ENCODE assay signal across 20 mouse cellular contexts in the genomic region with DNA sequence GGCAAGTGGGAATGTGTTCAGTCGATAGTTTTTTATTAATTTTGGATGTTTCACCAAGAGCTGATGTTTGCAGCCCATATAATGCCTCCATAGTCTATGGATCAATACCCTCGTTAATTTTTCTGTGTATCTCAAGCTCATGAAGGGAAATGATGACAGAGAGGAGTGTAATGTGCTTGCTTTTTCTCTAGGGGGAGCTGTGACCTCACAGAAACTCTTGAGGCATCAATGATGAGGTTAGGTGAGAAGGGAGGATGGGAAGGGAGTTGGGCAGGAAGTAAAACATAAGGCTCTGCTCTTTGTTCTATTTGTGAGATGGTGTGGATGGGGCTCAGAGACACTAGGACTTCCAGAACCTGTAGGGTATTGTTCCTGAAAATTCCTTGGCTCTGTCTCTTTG. TPM values are rescaled to one million over a fixed set of nuclear protein-coding genes. Genes with fewer than 3 reads are reported as not detected.
DNase-seq lines count a peak whose midpoint lies in the region; ATAC-seq and TF ChIP-seq lines count a peak whose summit lies in the region.
"Had no signal": no experiment of that assay in that cellular context is flagged by ENCODE, and none has a peak within 500 bp of the region (broad histone marks: within the 10 kb centered on the region; RNA-seq: fewer than 3 reads in every experiment).

No protein-coding gene starts in this region.

- ATAC-seq in liver, embryonic 12.5 days, result no peak
- ATAC-seq in activated CD4-positive, CD25-positive, alpha-beta regulatory T cell, adult 4 months, result peak; percentile 86
- no peak for ATAC-seq in neural tube, embryonic 15.5 days (ENCODE audit: low FRiP score)
- ATAC-seq: forebrain, embryonic 16.5 days had no signal

- peak; percentile 44 for DNase-seq in liver, adult 2 months (ENCODE audit: extremely low read depth, low read depth, low spot score)
- DNase-seq in CH12.LX (ENCODE audit: extremely low read depth), result peak; percentile 62
- peak; percentile 79 for DNase-seq in naive thymus-derived CD4-positive, alpha-beta T cell, adult 2 months (ENCODE audit: low read depth)
- DNase-seq in heart, postnatal 25 days (ENCODE audit: low spot score), result no peak
- DNase-seq in embryo, embryonic 9.5 days (ENCODE audit: extremely low spot score), result no peak
- DNase-seq: adrenal gland, postnatal 25 days; cerebellum, adult 2 months; right cerebral cortex, postnatal 14 days had no signal

- TF ChIP-seq POLR2A in liver, adult 2 months (IDR thresholded peaks at IDR 0.05; ENCODE audit: extremely low read depth, insufficient read depth, low read length), result no peak
- TF ChIP-seq POLR2A in CH12.LX (IDR thresholded peaks at IDR 0.05; ENCODE audit: low read depth, low read length), result no peak

- in situ Hi-C loops in CH12.LX (cut with MboI; ENCODE audit: low pct_ligation_motif_present, low pct_unique_long_range_greater_than_20kb, low sequenced_read_pairs), result no loop called here

- H3K9me3 ChIP-seq in liver, embryonic 12.5 days (replicated peaks), result no peaks in the 10 kb centered on the region
- no peaks in the 10 kb centered on the region for H3K9me3 ChIP-seq in CH12.LX (replicated peaks; ENCODE audit: low read length)
- no peaks in the 10 kb centered on the region for H3K9me3 ChIP-seq in neural tube, embryonic 15.5 days (replicated peaks)
- H3K9me3 ChIP-seq: embryonic facial prominence, embryonic 15.5 days; hindbrain, embryonic 12.5 days; liver, embryonic 15.5 days; midbrain, embryonic 12.5 days; neural tube, embryonic 13.5 days had no signal

- no peak overlapping the region for H3K4me3 ChIP-seq in liver, adult 2 months (ENCODE audit: insufficient read depth, low read depth, low read length)
- no peak overlapping the region for H3K4me3 ChIP-seq in liver, embryonic 12.5 days
- no peak overlapping the region for H3K4me3 ChIP-seq in CH12.LX (replicated peaks in 1 of 3; ENCODE audit: low read depth in 2 of 3, low read length in 2 of 3, poor library complexity in 1 of 3)
- H3K4me3 ChIP-seq in neural tube, embryonic 15.5 days (replicated peaks), result no peak overlapping the region
- H3K4me3 ChIP-seq: embryonic facial prominence, embryonic 15.5 days; hindbrain, embryonic 12.5 days; liver, embryonic 15.5 days; midbrain, embryonic 12.5 days; neural tube, embryonic 13.5 days had no signal

- dilution Hi-C loops in CH12.LX (cut with MboI; ENCODE audit: extremely low pct_ligation_motif_present, extremely low pct_unique_long_range_greater_than_20kb, low sequenced_read_pairs), result no loop called here

- no peaks in the 10 kb centered on the region for H3K27me3 ChIP-seq in liver, adult 2 months (ENCODE audit: control insufficient read depth, insufficient read depth, low read length)
- H3K27me3 ChIP-seq in liver, embryonic 12.5 days (replicated peaks), result no peaks in the 10 kb centered on the region
- no peaks in the 10 kb centered on the region for H3K27me3 ChIP-seq in CH12.LX (replicated peaks)
- H3K27me3 ChIP-seq in neural tube, embryonic 15.5 days (replicated peaks), result no peaks in the 10 kb centered on the region
- H3K27me3 ChIP-seq: embryonic facial prominence, embryonic 15.5 days; hindbrain, embryonic 12.5 days; liver, embryonic 15.5 days; midbrain, embryonic 12.5 days; neural tube, embryonic 13.5 days had no signal

- no peak overlapping the region for H3K9ac ChIP-seq in liver, adult 2 months (ENCODE audit: low read depth, low read length)
- H3K9ac ChIP-seq in liver, embryonic 12.5 days, result no peak overlapping the region
- H3K9ac ChIP-seq in CH12.LX (ENCODE audit: insufficient read depth, low read depth), result no peak overlapping the region
- no peak overlapping the region for H3K9ac ChIP-seq in neural tube, embryonic 15.5 days (replicated peaks)
- H3K9ac ChIP-seq: embryonic facial prominence, embryonic 15.5 days; hindbrain, embryonic 12.5 days; liver, embryonic 15.5 days; midbrain, embryonic 12.5 days; neural tube, embryonic 13.5 days had no signal

- intact Hi-C loops in heart, postnatal 25 days (cut with DNase I), result no loop called here

- H3K27ac ChIP-seq in liver, adult 2 months (replicated peaks; ENCODE audit: insufficient read depth, low read depth, low read length), result no peak overlapping the region
- H3K27ac ChIP-seq in liver, embryonic 12.5 days, result no peak overlapping the region
- no peak overlapping the region for H3K27ac ChIP-seq in CH12.LX (ENCODE audit: insufficient read depth, low read depth)
- H3K27ac ChIP-seq in neural tube, embryonic 15.5 days (replicated peaks), result no peak overlapping the region
- H3K27ac ChIP-seq: embryonic facial prominence, embryonic 15.5 days; hindbrain, embryonic 12.5 days; liver, embryonic 15.5 days; midbrain, embryonic 12.5 days; neural tube, embryonic 13.5 days had no signal

- 31% methylated on average over 2 of the region's 2 CpGs for WGBS in liver, adult 2 months
- WGBS in liver, embryonic 12.5 days (ENCODE audit: insufficient replicate concordance), result 38% methylated on average over 2 of the region's 2 CpGs
- 65% methylated on average over 2 of the region's 2 CpGs for WGBS in neural tube, embryonic 15.5 days

- H3K4me1 ChIP-seq in liver, adult 2 months (ENCODE audit: control insufficient read depth, insufficient read depth, low read length), result peaks cover 5% of the 10 kb centered on the region; the same call in 1 of the 2 replicates
- no peaks in the 10 kb centered on the region for H3K4me1 ChIP-seq in liver, embryonic 12.5 days
- peaks cover 0 to 21% of the 10 kb centered on the region in 2 experiments; a peak in 2 of 4 replicates for H3K4me1 ChIP-seq in CH12.LX (ENCODE audit: control insufficient read depth in 1 of 2, insufficient read depth in 2 of 2)
- H3K4me1 ChIP-seq in neural tube, embryonic 15.5 days, result no peaks in the 10 kb centered on the region
- H3K4me1 ChIP-seq: embryonic facial prominence, embryonic 15.5 days; hindbrain, embryonic 12.5 days; liver, embryonic 15.5 days; midbrain, embryonic 12.5 days; neural tube, embryonic 13.5 days had no signal

- no peak overlapping the region for H3K4me2 ChIP-seq in liver, embryonic 12.5 days
- H3K4me2 ChIP-seq in CH12.LX (ENCODE audit: insufficient read depth, low read depth, poor library complexity, severe bottlenecking), result no peak overlapping the region
- no peak overlapping the region for H3K4me2 ChIP-seq in neural tube, embryonic 15.5 days
- H3K4me2 ChIP-seq: embryonic facial prominence, embryonic 15.5 days; hindbrain, embryonic 12.5 days; liver, embryonic 15.5 days; midbrain, embryonic 12.5 days; neural tube, embryonic 13.5 days had no signal

- no peak for TF ChIP-seq EP300 in CH12.LX (IDR thresholded peaks at IDR 0.05; ENCODE audit: low read length)

- peak; percentile 38 for TF ChIP-seq CTCF in liver, adult 2 months (IDR thresholded peaks at IDR 0.05; ENCODE audit: low read depth, low read length)
- peak; percentile 61 to 63 for TF ChIP-seq CTCF in CH12.LX (conservative IDR thresholded peaks at IDR 0.05 in 1 of 2, IDR thresholded peaks at IDR 0.05 in 1 of 2; ENCODE audit: low read depth in 2 of 2, low read length in 2 of 2)

- no peaks in the 10 kb centered on the region for H3K79me2 ChIP-seq in liver, adult 2 months (ENCODE audit: control insufficient read depth, insufficient read depth, low read length)
- no peaks in the 10 kb centered on the region for H3K79me2 ChIP-seq in CH12.LX (replicated peaks; ENCODE audit: control insufficient read depth, extremely low read depth, insufficient read depth, poor library complexity, severe bottlenecking)

- TF ChIP-seq RAD21 in CH12.LX (IDR thresholded peaks at IDR 0.05; ENCODE audit: low read depth, low read length), result peak; percentile 58

- H3K36me3 ChIP-seq in liver, adult 2 months (ENCODE audit: control insufficient read depth, insufficient read depth, low read length), result no peaks in the 10 kb centered on the region
- no peaks in the 10 kb centered on the region for H3K36me3 ChIP-seq in liver, embryonic 12.5 days
- no peaks in the 10 kb centered on the region for H3K36me3 ChIP-seq in CH12.LX (replicated peaks in 1 of 2; ENCODE audit: control insufficient read depth in 1 of 2, insufficient read depth in 1 of 2, low read length in 1 of 2)
- H3K36me3 ChIP-seq in neural tube, embryonic 15.5 days, result no peaks in the 10 kb centered on the region
- H3K36me3 ChIP-seq: embryonic facial prominence, embryonic 15.5 days; hindbrain, embryonic 12.5 days; liver, embryonic 15.5 days; midbrain, embryonic 12.5 days; neural tube, embryonic 13.5 days had no signal

TF ChIP-seq in CH12.LX, 34 proteins besides CTCF, POLR2A, EP300 and RAD21 (continues in another document):
- no peak for TF ChIP-seq MXI1 (IDR thresholded peaks at IDR 0.05; ENCODE audit: low read depth, low read length)
- no peak for TF ChIP-seq TBP (conservative IDR thresholded peaks at IDR 0.05; ENCODE audit: low read depth, low read length)
- TF ChIP-seq HCFC1 (IDR thresholded peaks at IDR 0.05; ENCODE audit: low read depth, low read length), result no peak
- TF ChIP-seq CHD1 (IDR thresholded peaks at IDR 0.05; ENCODE audit: low read depth, low read length), result no peak
- TF ChIP-seq PAX5 (IDR thresholded peaks at IDR 0.05; ENCODE audit: low read length), result no peak
- no peak for TF ChIP-seq GABPA (IDR thresholded peaks at IDR 0.05; ENCODE audit: insufficient replicate concordance, low read depth, low read length)
- no peak for TF ChIP-seq MYC (IDR thresholded peaks at IDR 0.05; ENCODE audit: low read depth, low read length)
- no peak for TF ChIP-seq ETS1 (conservative IDR thresholded peaks at IDR 0.05; ENCODE audit: low read depth, low read length)
- TF ChIP-seq E2F4 (IDR thresholded peaks at IDR 0.05; ENCODE audit: insufficient replicate concordance, low read depth, low read length), result no peak

RNA-seq across cellular contexts. Expression of gene 2210010C04Rik, which starts 11.2 kb away (rescaled TPM):
- 8.5 and 43.8 TPM in 2 replicates for total RNA-seq in liver, adult 2 months (2014; rRNA removed)
- polyA plus RNA-seq in liver, adult 2 months (2012; rRNA removed), result 0.22 and 0.25 TPM in 2 replicates
- polyA plus RNA-seq in liver, embryonic 12.5 days (2016; fragmentation: Nextera tagmentation; extraction: Ambion mirVana), result not detected in 2 replicates
- total RNA-seq in CH12.LX (2012; rRNA removed) (not detected in 2 replicates), CH12.LX (2014; rRNA removed) (not detected in 2 replicates)
- not detected in 2 replicates for polyA plus RNA-seq in CH12.LX (2012; ENCODE audit: insufficient read length, low read depth)
- under 1 TPM in 1 of 2 experiments, not detected in 1; 0.29 TPM for polyA plus RNA-seq in activated CD4-positive, CD25-positive, alpha-beta regulatory T cell, adult 4 months (2017; shearing (Covaris generic))
- total RNA-seq in heart, postnatal 25 days (2021), result not detected
- not detected in 2 replicates for polyA plus RNA-seq in neural tube, embryonic 15.5 days (2015; fragmentation: Nextera tagmentation; extraction: Ambion mirVana)
- total RNA-seq: adrenal gland, postnatal 25 days; heart, adult 8-10 months; left cerebral cortex, adult 18-20 months had no signal
- polyA plus RNA-seq: cerebellum, adult 2 months; embryonic facial prominence, embryonic 15.5 days; forebrain, embryonic 16.5 days; hindbrain, embryonic 12.5 days; kidney, embryonic 16.5 days; liver, embryonic 15.5 days; midbrain, embryonic 12.5 days; neural tube, embryonic 13.5 days had no signal

RNA-seq across cellular contexts. Expression of gene Gm2663, which starts 47.3 kb away (rescaled TPM):
- total RNA-seq in liver, adult 2 months (2014; rRNA removed), result not detected in 2 replicates
- polyA plus RNA-seq in liver, adult 2 months (2012; rRNA removed), result not detected in 2 replicates
- polyA plus RNA-seq in liver, embryonic 12.5 days (2016; fragmentation: Nextera tagmentation; extraction: Ambion mirVana), result not detected in 2 replicates
- total RNA-seq in CH12.LX (2012; rRNA removed) (not detected in 2 replicates), CH12.LX (2014; rRNA removed) (not detected in 2 replicates)
- not detected in 2 replicates for polyA plus RNA-seq in CH12.LX (2012; ENCODE audit: insufficient read length, low read depth)
- not detected for polyA plus RNA-seq in activated CD4-positive, CD25-positive, alpha-beta regulatory T cell, adult 4 months (2017; shearing (Covaris generic))
- total RNA-seq in heart, postnatal 25 days (2021), result not detected
- not detected in 2 replicates for polyA plus RNA-seq in neural tube, embryonic 15.5 days (2015; fragmentation: Nextera tagmentation; extraction: Ambion mirVana)
- total RNA-seq: adrenal gland, postnatal 25 days; heart, adult 8-10 months; left cerebral cortex, adult 18-20 months had no signal
- polyA plus RNA-seq: cerebellum, adult 2 months; embryonic facial prominence, embryonic 15.5 days; forebrain, embryonic 16.5 days; hindbrain, embryonic 12.5 days; kidney, embryonic 16.5 days; liver, embryonic 15.5 days; midbrain, embryonic 12.5 days; neural tube, embryonic 13.5 days had no signal

Comparison
In these comparisons a context has a peak if more than half of its experiments do, and no peak if none do; other contexts are left out.
1. DNase-seq: peak in liver, adult 2 months (single experiment), CH12.LX (single experiment) and naive thymus-derived CD4-positive, alpha-beta T cell, adult 2 months (single experiment); none in heart, postnatal 25 days (single experiment) and embryo, embryonic 9.5 days (single experiment).